Mouse (Mus musculus) cerebral cortex, adult 2 months (tissue): ENCODE measurements around the gene Ifitm10.

Experiments
- WGBS: fragments of 180-500 bp; shearing (Covaris S2); methylation state at CpG from one replicate; pipeline ENCODE4 v1.1.7; 2018; 5-methylcytosine and 5-hydroxymethylcytosine counted together

Ifitm10 gene

DNA sequence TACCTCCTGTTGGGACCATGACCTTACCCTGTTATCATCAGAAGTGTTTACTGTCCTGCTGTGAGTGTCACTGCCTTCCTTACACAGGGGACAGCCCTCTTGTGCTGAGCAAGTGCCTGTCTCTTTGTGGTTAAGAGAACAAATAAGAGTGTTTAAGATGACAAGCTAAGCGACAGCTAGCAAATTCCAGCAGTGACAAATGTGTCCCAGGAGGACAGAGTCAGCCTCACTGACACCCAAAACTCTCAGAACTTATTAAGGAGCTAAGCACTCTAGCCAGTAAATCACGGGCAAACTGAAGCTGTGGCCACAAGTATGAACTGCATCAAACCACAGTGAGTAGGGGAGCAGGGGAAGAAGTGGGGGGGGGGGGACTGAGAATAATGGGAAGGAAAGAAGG is 52.6 kb downstream of the Ifitm10 start:
- WGBS: 79% methylated on average over 2 of the region's 2 CpGs

- WGBS: 86% methylated on average over 11 of the region's 11 CpGs
Observed at GRCm38 (mm10) chr7:142319124-142319523, 54.4 kb downstream of the Ifitm10 start.

DNA sequence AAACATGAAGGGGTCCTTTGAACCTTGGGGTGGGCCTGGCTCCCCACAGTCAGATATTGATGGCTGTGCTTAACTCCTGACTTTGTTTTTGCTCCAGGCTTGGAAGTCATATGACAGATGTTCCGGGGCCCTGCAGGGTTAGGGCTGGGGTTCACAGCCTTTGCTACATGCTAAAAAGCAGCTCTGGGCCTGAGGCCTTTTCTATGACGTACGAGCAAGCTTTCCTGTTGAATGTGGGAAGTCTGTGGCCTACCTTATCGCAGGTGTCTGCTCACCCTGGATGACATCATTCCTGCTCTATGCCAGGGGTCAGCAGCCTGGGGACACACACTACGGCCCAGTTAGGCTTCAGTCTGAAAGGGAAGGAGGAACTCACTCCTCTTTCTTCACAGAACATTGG is 56.3 kb downstream of the Ifitm10 start:
- WGBS: 96% methylated on average over 5 of the region's 5 CpGs

- WGBS: 45% methylated on average over 6 of the region's 6 CpGs
Observed at GRCm38 (mm10) chr7:142316558-142316957, 57.0 kb downstream of the Ifitm10 start.

DNA sequence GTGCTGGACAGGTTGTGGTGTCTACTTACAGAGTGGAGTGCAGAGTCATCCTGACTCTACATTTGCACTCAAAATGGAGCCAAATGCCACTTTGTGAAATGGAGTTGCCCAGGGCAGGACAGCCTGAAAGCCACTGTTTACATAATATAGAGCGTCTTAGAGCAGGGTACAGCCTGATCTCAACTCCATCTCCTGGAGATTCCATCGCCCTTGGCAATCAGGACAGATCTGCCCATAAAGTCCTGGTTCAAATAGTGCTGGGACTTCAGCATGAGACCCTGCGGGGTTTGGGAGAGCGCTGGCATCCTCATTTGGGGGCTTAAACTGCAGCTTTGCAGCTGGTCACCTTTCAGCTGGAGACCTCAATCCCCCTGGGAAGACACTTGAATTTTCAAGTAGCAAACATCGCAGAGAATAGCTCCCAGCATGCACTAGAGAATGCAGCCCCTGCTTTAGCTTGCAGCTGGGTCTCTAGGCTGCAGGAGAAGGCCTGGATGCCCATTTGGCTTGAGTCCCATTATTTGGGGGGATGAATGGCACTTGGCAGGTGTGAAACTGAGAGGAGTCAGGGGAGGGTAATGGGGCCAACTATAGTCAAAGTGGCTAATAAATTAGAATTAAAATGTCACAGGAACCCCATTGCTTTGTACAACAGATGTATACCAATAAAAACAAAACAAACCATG is 58.8 kb downstream of the Ifitm10 start:
- 69% methylated on average over 5 of the region's 5 CpGs for whole genome bisulfite sequencing

- 74% methylated on average over 1 of the region's 1 CpGs for WGBS
Observed at GRCm38 (mm10) chr7:142303929-142304328, 69.6 kb downstream of the Ifitm10 start.

- 71% methylated on average over 3 of the region's 3 CpGs for WGBS
Observed at GRCm38 (mm10) chr7:142303249-142303648, 70.3 kb downstream of the Ifitm10 start, which contains the start of gene Krtap5-4. TSS of gene Krtap5-4 (plus strand) at chr7:142303549.

DNA sequence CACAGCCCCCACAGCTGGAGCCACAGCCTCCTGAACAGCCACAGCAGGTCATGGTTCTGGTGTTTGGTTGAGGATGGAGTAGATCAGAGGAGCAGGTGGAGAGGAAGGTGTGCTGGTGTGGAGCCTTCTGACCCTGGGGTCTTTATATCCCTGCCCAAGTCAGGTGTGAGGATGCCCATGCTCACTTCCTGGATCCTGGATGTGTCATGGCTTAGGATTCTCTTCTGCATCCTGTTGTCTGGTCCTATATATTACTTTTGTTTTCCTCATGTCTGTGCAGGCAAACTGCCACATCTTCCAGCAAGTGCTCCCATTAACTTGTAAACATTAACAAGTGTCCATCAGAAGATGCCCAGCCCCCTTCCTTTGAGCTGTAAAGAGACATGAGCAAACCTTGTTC is 76.5 kb downstream of the Ifitm10 start, which contains the start of gene Krtap5-1:
Gene Krtap5-1 (minus strand): TSS at position 101 of the 400 bp plus-strand sequence.

GRCm38 (mm10) chr7:142296108-142296507 is 77.4 kb downstream of the Ifitm10 start:
- 35% methylated on average over 4 of the region's 4 CpGs for whole genome bisulfite sequencing

GRCm38 (mm10) chr7:142293851-142294250 is 79.7 kb downstream of the Ifitm10 start:
- 2% methylated on average over 2 of the region's 2 CpGs for WGBS

DNA sequence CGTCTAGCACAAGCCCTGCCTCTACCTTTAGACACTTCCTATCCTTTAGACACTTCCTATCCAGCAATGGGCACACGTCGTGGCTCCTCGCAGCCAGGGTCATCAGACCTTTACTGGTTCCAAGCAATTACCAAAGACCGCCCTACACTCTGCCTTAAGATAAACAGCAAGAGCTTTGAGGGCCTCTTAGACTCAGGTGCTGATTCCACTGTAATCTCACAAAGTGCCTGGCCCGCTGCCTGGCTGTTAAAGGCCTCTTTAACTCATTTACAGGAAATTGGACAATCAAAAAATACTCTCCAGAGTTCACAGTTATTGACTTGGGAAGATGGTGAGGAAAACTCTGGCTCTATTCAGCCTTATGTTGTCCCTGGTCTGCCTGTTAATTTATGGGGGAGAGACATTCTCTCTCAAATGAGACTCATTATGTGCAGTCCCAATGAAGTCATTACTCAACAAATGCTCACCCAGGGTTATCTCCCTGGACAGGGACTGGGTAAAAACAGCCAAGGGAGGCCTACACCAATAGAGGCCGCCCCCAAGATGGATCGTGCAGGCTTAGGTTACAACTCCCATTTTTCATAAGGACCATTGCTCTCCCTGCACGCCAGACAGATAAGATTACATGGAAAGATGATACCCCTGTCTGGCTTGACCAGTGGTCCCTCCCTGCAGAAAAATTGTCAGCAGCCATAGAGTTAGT is 87.5 kb downstream of the Ifitm10 start:
- 90% methylated on average over 9 of the region's 9 CpGs for WGBS

GRCm38 (mm10) chr7:142285130-142285835 is 88.3 kb downstream of the Ifitm10 start:
- 25% methylated on average over 23 of the region's 23 CpGs for WGBS

- WGBS: under 1% methylated on average over 19 of the region's 19 CpGs
Observed at GRCm38 (mm10) chr7:142284615-142285080, 88.9 kb downstream of the Ifitm10 start.

GRCm38 (mm10) chr7:142284023-142284591 is 89.4 kb downstream of the Ifitm10 start:
- WGBS: under 1% methylated on average over 38 of the region's 38 CpGs

DNA sequence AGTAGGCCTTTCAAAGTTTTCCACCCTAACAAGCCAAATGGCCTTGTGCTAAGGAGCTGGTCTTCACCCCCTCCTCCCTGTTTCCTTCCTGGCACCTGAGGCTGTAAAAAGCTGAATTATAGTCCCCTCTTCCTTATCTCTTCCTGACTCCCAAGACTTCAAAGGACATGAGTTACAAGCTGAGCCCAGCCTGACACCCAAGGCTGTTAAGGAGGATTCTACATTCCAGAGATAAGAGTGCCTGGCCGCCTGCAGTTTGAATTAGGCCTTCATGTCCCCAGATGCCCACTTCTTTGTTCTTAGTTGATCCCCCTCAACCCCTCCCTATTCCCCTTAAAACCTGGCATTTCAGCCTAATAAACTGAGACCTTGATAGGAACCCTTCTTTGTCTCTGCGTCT is 90.7 kb downstream of the Ifitm10 start:
- 77% methylated on average over 2 of the region's 2 CpGs for WGBS

DNA sequence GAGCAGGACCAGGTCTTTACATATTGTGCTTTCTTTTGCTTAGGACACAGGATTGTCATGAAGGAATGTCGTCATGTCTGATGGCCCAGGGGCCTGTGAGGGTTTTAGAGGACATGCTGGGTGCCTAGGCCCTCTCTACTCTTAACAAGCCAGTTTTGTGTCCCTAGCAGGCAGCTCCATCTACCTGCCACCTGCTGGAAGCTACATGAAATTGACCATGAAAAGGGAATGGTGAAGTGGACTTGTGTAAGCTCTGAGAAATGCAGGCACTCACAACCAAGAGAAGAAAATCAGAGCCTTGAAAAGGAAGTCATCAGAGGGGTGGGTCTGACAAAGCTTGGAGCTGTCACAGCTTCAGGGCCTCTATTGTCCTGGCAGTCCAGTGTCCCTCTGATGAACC is 94.3 kb downstream of the Ifitm10 start:
- 74% methylated on average over 1 of the region's 1 CpGs for WGBS

DNA sequence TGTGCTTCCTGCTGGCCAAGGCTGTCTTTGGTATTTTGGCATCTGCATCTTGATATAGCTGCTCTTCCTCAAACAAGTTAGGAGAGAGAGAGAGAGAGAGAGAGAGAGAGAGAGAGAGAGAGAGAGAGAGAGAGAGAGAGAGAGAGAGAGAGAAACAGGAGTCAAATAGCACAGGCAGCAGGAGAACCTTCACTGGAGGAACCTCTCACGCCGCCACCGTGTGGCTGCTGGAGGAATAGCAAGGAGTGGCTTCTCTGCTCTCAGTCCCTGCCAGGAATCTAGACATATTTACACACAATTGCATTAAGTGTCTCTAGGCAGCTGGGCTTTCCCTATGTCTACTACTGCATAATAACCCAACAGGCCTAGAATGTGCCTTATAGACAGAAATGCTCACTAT is 95.4 kb downstream of the Ifitm10 start:
- WGBS: 0% methylated on average over 3 of the region's 3 CpGs
